Mouse (Mus musculus) forebrain, embryonic 14.5 days (tissue): ENCODE results near the gene Dnajc5g. TPM values are rescaled to one million over a fixed set of nuclear protein-coding genes. Genes with fewer than 3 reads are reported as not detected.
A peak's percentile ranks its signal among the peaks of the same experiment; 100 is the strongest.

Experiments
- ATAC-seq: fragments of 200-750 bp; cut with Nextera tagmentation; 2 replicates; pipeline ENCODE4 v1.8.0; 2017; ENCODE audit warnings: mild to moderate bottlenecking, moderate library complexity
- DNase-seq: peaks from one replicate; pipeline ENCODE4 v3.0.0-alpha.2; 2015; ENCODE audit warnings: low spot score
- H3K27ac ChIP-seq: fragments of 300-500 bp; sonication (generic); 2 replicates; pipeline ENCODE4 v1.5.1; 2014; ENCODE audit warnings: low read depth, mild to moderate bottlenecking, control low read depth, low read length, moderate library complexity
- H3K27me3 ChIP-seq: fragments of 300-500 bp; sonication (generic); replicated peaks from 2 replicates; pipeline ENCODE4 v1.6.1; 2014; ENCODE audit warnings: low read length, control low read depth, mixed read lengths; ENCODE audit not compliant: control insufficient read depth, insufficient read depth
- H3K36me3 ChIP-seq: fragments of 300-500 bp; sonication (generic); 2 replicates; pipeline ENCODE4 v1.6.1; 2014; ENCODE audit warnings: low read length, control low read depth; ENCODE audit not compliant: control insufficient read depth, insufficient read depth
- H3K4me1 ChIP-seq: fragments of 300-500 bp; sonication (generic); 2 replicates; pipeline ENCODE4 v1.6.1; 2014; ENCODE audit warnings: antibody characterized with exemption, low read length, control low read depth; ENCODE audit not compliant: control insufficient read depth, insufficient read depth
- H3K4me2 ChIP-seq: fragments of 300-500 bp; sonication (generic); 2 replicates; pipeline ENCODE4 v1.6.1; 2014; ENCODE audit warnings: mild to moderate bottlenecking, control low read depth, low read length
- H3K4me3 ChIP-seq: fragments of 300-500 bp; sonication (generic); 2 replicates; pipeline ENCODE4 v1.5.1; 2014; ENCODE audit warnings: low read depth, low read length, control low read depth
- H3K9ac ChIP-seq: fragments of 300-500 bp; sonication (generic); 2 replicates; pipeline ENCODE4 v1.6.1; 2014; ENCODE audit warnings: mild to moderate bottlenecking, low read length, control low read depth, moderate library complexity
- H3K9me3 ChIP-seq: fragments of 300-500 bp; sonication (generic); replicated peaks from 2 replicates; pipeline ENCODE4 v1.6.1; 2016; ENCODE audit warnings: low read length, control low read depth, mixed read lengths; ENCODE audit not compliant: control insufficient read depth
- WGBS: fragments of 180-500 bp; shearing (Covaris S2); extraction: QIAGEN DNeasy Blood & Tissue Kit; methylation state at CpG from one replicate; pipeline ENCODE4 v1.1.7; 2014; 5-methylcytosine and 5-hydroxymethylcytosine counted together
- polyA plus RNA-seq: library from polyadenylated mRNA; unstranded; fragments of >200 nt; fragmentation: Nextera tagmentation; extraction: Ambion mirVana; gene quantifications from 2 replicates; pipeline ENCODE4 v1.2.1, GENCODE M21; 2014

Dnajc5g gene
- polyA plus RNA-seq, 1 experiment from 2014 or later: not detected

GRCm38 (mm10) chr5:31126050-31126449 is 20.0 kb downstream of the Dnajc5g start:
- H3K27me3 ChIP-seq: no peaks in the 10 kb centered on the region
- H3K9ac ChIP-seq: no peak overlapping the region
- no peak for ATAC-seq
- DNase-seq: no peak
- H3K36me3 ChIP-seq: no peaks in the 10 kb centered on the region
- H3K9me3 ChIP-seq: no peaks in the 10 kb centered on the region
- H3K4me1 ChIP-seq: no peaks in the 10 kb centered on the region
- H3K4me2 ChIP-seq: no peak overlapping the region
- WGBS: 42% methylated on average over 5 of the region's 5 CpGs
- H3K4me3 ChIP-seq: no peak overlapping the region
- no peak overlapping the region for H3K27ac ChIP-seq

DNA sequence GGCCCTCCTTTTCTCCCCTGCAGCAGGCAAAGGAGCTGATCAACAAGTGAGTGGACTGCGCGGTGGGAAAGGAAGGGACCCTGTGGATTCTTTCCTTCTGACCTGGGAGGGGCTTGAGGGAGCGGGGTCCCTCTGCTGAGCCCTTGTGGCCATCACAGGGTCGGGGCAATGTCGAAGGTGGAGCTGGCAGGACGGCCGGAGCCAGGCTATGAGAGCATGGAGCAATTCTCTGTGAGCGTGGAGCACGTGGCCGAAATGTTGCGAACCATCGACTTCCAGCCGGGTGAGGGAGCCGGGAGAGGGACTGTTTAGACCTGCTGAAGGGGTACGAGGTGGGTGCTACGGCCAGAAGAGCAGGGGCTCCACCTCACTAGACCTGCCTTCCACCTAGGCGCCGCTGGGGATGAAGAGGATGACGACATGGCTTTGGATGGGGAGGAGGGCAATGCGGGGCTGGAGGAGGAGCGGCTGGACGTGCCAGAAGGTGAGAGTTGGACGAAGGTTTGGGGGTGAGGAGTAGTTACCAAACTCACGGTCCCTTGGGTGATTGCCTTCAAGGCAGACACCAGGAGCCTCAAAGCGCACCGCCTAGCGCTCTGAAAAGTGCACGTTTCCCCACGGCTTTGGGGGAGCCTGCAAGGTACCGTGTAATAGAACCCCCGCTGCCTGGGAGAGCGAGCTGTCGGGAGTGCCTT is 30.8 kb downstream of the Dnajc5g start:
- Histone ChIP-seq H3K27ac (no peak overlapping the region), H3K4me1 (no peaks in the 10 kb centered on the region), H3K27me3 (peaks cover 49% of the 10 kb centered on the region), H3K9me3 (no peaks in the 10 kb centered on the region), H3K4me2 (peak overlapping the region; percentile 14; the same call in 1 of the 2 replicates), H3K36me3 (peaks cover 7% of the 10 kb centered on the region), H3K9ac (no peak overlapping the region), H3K4me3 (no peak overlapping the region)
- WGBS: under 1% methylated on average over 33 of the region's 33 CpGs
- DNase-seq: no peak
- ATAC-seq: no peak

DNA sequence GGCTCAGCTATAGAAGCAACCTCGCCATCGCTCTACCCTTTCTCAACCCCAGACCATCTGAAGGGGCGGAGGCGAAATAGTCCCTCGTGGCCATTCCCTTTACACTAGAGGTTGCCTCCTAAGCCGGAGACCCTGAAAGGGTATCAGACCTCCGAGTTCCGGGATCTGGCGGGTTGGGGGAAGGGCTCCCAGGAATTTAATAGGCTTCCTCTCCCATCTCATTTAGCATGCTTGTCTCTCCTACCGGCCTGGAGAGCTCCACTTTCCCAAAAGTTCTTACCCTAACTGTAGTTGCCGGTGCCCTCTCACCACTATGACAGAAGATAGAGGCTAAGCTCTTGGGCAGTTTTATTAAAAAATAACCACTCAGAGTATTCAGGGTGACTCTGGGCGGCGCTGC is 31.6 kb downstream of the Dnajc5g start:
- no peak overlapping the region for H3K9ac ChIP-seq
- DNase-seq: no peak

DNA sequence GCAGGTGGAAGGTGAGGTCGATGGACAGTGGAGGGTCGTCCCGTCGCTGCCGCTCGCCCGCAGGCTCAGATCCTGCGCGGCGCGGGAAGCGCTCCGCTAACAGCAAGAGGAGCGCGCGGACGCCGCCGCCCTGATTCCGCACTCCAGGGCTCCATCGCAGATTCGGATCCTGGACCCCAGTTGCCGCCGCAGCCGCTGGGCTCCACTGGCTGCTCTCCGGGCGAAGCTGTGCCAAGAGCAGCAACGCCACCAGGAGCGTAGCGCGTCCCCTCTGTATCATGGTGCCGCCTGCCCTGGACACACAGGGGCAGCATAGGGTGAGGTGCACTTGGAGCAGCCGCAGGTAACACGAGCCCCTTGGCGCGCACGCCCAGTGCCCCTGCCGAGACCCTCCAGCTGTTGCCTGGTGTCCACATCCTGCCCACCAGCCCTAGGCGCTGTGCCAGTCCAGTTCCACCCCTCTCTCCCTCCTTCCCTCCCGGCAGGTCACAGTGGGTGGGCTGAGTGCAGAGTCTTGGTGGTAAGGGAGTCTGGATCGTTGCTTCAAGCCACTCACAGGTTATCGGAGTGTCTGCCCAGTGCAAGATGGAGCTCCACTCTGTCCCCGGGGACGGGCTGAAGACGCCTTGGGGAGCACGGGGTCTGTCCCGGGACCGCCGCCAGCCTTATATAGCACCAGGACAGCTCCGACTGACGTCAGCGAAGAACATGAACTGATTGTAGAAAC is 32.3 kb downstream of the Dnajc5g start, which contains the start of gene Ucn:
Ucn (minus strand) TSS at position 589 of the 727 bp plus-strand sequence.
- no peak within 1 kb of the TSS for H3K27ac ChIP-seq
- peak; percentile 11 for DNase-seq

More for the DNA sequence above, 31.6 kb downstream of the Dnajc5g start:
- peak overlapping the region; percentile 15; the same call in 1 of the 2 replicates for H3K4me3 ChIP-seq
- ATAC-seq: no peak
- 1% methylated on average over 13 of the region's 13 CpGs for WGBS
- H3K4me2 ChIP-seq: peak overlapping the region; percentile 39
- H3K4me1 ChIP-seq: no peaks in the 10 kb centered on the region
- H3K36me3 ChIP-seq: peaks cover 7% of the 10 kb centered on the region
- H3K9me3 ChIP-seq: no peaks in the 10 kb centered on the region
- H3K27ac ChIP-seq: no peak overlapping the region
- H3K27me3 ChIP-seq: peaks cover 49% of the 10 kb centered on the region

DNA sequence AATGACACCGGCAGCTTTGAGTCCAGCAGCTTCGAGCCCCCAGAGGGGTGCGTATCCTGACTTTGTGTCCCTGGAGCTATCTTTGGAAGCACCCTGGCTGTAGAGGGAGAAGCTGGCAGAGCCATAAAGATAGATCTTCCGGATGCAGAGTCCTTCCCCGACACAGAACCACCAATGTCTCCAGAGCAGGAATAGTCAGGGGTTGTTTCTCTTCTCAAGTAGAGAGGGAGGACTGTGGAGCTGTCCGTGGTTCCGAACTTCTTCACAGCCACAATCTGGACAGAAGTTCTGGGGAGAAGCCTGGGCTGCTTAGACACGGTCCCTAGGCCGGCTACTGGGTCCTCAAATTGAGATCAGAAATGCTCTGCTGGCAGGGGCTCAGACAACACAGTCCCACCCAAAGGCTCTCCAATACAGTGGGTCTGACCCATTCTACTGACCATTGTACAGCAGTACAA is 32.9 kb downstream of the Dnajc5g start:
- Histone ChIP-seq H3K4me2 (no peak overlapping the region), H3K27ac (no peak overlapping the region), H3K36me3 (peaks cover 9% of the 10 kb centered on the region), H3K27me3 (peaks cover 49% of the 10 kb centered on the region), H3K9me3 (no peaks in the 10 kb centered on the region), H3K9ac (no peak overlapping the region), H3K4me3 (no peak overlapping the region), H3K4me1 (no peaks in the 10 kb centered on the region)
- ATAC-seq: no peak
- 9% methylated on average over 9 of the region's 9 CpGs for WGBS
- DNase-seq: no peak

More for the DNA sequence above, 32.3 kb downstream of the Dnajc5g start, which contains the start of gene Ucn:
- no peak for ATAC-seq
- Histone ChIP-seq H3K27me3 (peaks cover 49% of the 10 kb centered on the region), H3K4me1 (no peaks in the 10 kb centered on the region), H3K4me2 (peak within 1 kb of the TSS; percentile 39), H3K36me3 (peaks cover 7% of the 10 kb centered on the region), H3K9me3 (no peaks in the 10 kb centered on the region), H3K4me3 (peak within 1 kb of the TSS; percentile 15), H3K9ac (no peak within 1 kb of the TSS; the same call in 1 of the 2 replicates)
- 1% methylated on average over 51 of the region's 52 CpGs for WGBS

DNA sequence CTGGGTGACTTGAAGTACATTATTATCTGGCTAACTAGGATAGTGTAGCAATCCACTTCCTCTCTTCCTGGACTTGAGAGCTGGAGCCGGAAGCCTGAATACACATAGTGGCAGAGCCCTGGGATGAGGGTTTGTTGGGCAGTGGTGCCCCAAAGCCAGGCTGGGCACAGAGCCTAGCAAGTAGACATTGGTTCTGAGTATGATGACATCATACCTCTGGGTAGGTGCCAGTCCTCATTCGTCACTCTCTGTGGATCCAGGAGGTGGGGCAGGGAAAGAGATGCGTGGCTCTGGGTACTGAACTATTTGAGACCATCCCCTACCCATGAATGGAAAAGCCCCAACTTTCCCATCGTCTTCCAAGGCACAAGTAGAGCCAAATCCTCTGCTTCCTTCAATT is 43.7 kb downstream of the Dnajc5g start:
- Histone ChIP-seq H3K4me2 (no peak overlapping the region), H3K27me3 (no peaks in the 10 kb centered on the region), H3K4me1 (peaks cover 6% of the 10 kb centered on the region), H3K9me3 (no peaks in the 10 kb centered on the region), H3K36me3 (peaks cover 8% of the 10 kb centered on the region), H3K27ac (no peak overlapping the region), H3K9ac (no peak overlapping the region), H3K4me3 (no peak overlapping the region)
- ATAC-seq (no peak), DNase-seq (no peak)
- WGBS: 70% methylated on average over 4 of the region's 4 CpGs

GRCm38 (mm10) chr5:31151746-31152145 is 45.7 kb downstream of the Dnajc5g start:
- ATAC-seq (no peak), DNase-seq (no peak)
- peaks cover 15% of the 10 kb centered on the region for H3K36me3 ChIP-seq
- no peaks in the 10 kb centered on the region for H3K27me3 ChIP-seq
- H3K9ac ChIP-seq: no peak overlapping the region
- 92% methylated on average over 3 of the region's 3 CpGs for WGBS
- no peak overlapping the region for H3K4me2 ChIP-seq
- no peak overlapping the region for H3K27ac ChIP-seq
- H3K4me1 ChIP-seq: peaks cover 6% of the 10 kb centered on the region
- H3K9me3 ChIP-seq: no peaks in the 10 kb centered on the region
- no peak overlapping the region for H3K4me3 ChIP-seq

GRCm38 (mm10) chr5:31153516-31154151 is 47.5 kb downstream of the Dnajc5g start:
- H3K4me2 ChIP-seq: peak overlapping the region; percentile 76
- H3K27ac ChIP-seq: no peak overlapping the region
- no peaks in the 10 kb centered on the region for H3K9me3 ChIP-seq
- H3K27me3 ChIP-seq: no peaks in the 10 kb centered on the region
- peak; percentile 27; the same call in 1 of the 2 replicates for ATAC-seq
- peaks cover 30% of the 10 kb centered on the region for H3K36me3 ChIP-seq
- no peak for DNase-seq
- H3K4me1 ChIP-seq: peaks cover 6% of the 10 kb centered on the region
- H3K9ac ChIP-seq: peak overlapping the region; percentile 58
- peak overlapping the region; percentile 44 for H3K4me3 ChIP-seq
- 45% methylated on average over 6 of the region's 6 CpGs for WGBS
